Mouse (Mus musculus) thymus, adult 18-20 months (tissue): ENCODE data around the gene Atad5.
A peak's percentile ranks its signal among the peaks of the same experiment; 100 is the strongest.
"Not testable (repeated sequence)": the region's sequence is repeated elsewhere in the genome, so short reads cannot be mapped to it uniquely, and the experiment has no call there.

Experiments
- DNase-seq, 2 experiments: peaks; one replicate each; pipeline ENCODE4 v3.0.0; 2022; ENCODE audit warnings: mixed read lengths in 2 of 2

Atad5 gene

GRCm38 (mm10) chr11:80081786-80082319, 7.3 kb upstream of the Atad5 start:
- DNase-seq: no peak

- DNase-seq: no peak
These were observed 3.7 kb upstream of the Atad5 start for GRCm38 (mm10) chr11:80085356-80086055.

GRCm38 (mm10) chr11:80086844-80087243, 2.4 kb upstream of the Atad5 start:
- DNase-seq: peak; percentile 65 to 74

- no peak for DNase-seq
These were observed 616 bp downstream of the Atad5 start for GRCm38 (mm10) chr11:80089817-80090214.

- no peak for DNase-seq
These were observed 1.5 kb downstream of the Atad5 start for GRCm38 (mm10) chr11:80090555-80091164.

GRCm38 (mm10) chr11:80098444-80099056, 9.3 kb downstream of the Atad5 start:
- no peak for DNase-seq

- no peak for DNase-seq
These were observed 12.1 kb downstream of the Atad5 start for GRCm38 (mm10) chr11:80101298-80101697.

GRCm38 (mm10) chr11:80104407-80104806, 15.2 kb downstream of the Atad5 start:
- no peak for DNase-seq

GRCm38 (mm10) chr11:80116411-80116810, 27.2 kb downstream of the Atad5 start:
- no peak for DNase-seq

GRCm38 (mm10) chr11:80132050-80132449, 42.9 kb downstream of the Atad5 start:
- DNase-seq: no peak

GRCm38 (mm10) chr11:80134744-80135143, 45.5 kb downstream of the Atad5 start:
- no peak for DNase-seq

- peak; percentile 23 to 65 for DNase-seq
These were observed 46.9 kb downstream of the Atad5 start for GRCm38 (mm10) chr11:80135954-80136683.

- no peak for DNase-seq
These were observed 47.6 kb downstream of the Atad5 start for GRCm38 (mm10) chr11:80136786-80137185.

GRCm38 (mm10) chr11:80137773-80138172, 48.6 kb downstream of the Atad5 start:
- no peak for DNase-seq

GRCm38 (mm10) chr11:80141825-80142521, 52.8 kb downstream of the Atad5 start, which contains the start of gene Tefm:
TSS of gene Tefm (minus strand) at chr11:80142175.
- peak; percentile 54 to 65 for DNase-seq

- no peak for DNase-seq
These were observed 53.7 kb downstream of the Atad5 start for GRCm38 (mm10) chr11:80142872-80143271.

- peak in 1 of 2 experiments; percentile 28 for DNase-seq
These were observed 56.6 kb downstream of the Atad5 start for GRCm38 (mm10) chr11:80145787-80146275.

- DNase-seq: no peak
These were observed 58.5 kb downstream of the Atad5 start for GRCm38 (mm10) chr11:80147748-80148147.

GRCm38 (mm10) chr11:80148313-80148712, 59.1 kb downstream of the Atad5 start:
- DNase-seq: no peak

- not testable (repeated sequence) for DNase-seq
These were observed 59.8 kb downstream of the Atad5 start for GRCm38 (mm10) chr11:80148974-80149373.

- DNase-seq: no peak
These were observed 60.3 kb downstream of the Atad5 start for GRCm38 (mm10) chr11:80149412-80150023.

- no peak for DNase-seq
These were observed 61.4 kb downstream of the Atad5 start for GRCm38 (mm10) chr11:80150566-80150965.
